Mouse (Mus musculus) lung, adult 18-20 months (tissue): ENCODE measurements around the gene Xpo1.
"Not testable (repeated sequence)": the region's sequence is repeated elsewhere in the genome, so short reads cannot be mapped to it uniquely, and the experiment has no call there.

Experiments used
- DNase-seq, 2 experiments: peaks; one replicate each; pipeline ENCODE4 v3.0.0; 2022; ENCODE audit warnings: mixed read lengths in 2 of 2

The Xpo1 gene

GRCm38 (mm10) chr11:23255427-23256193, at the start of gene Xpo1:
TSS of gene Xpo1 (plus strand) at chr11:23256041.
- DNase-seq = peak; percentile 99 to 100

- DNase-seq = peak in 1 of 2 experiments; percentile 12
These were observed 46.1 kb upstream of the Xpo1 start for GRCm38 (mm10) chr11:23209717-23210116.

GRCm38 (mm10) chr11:23210590-23211510, 45.0 kb upstream of the Xpo1 start:
- peak; percentile 55 to 63 for DNase-seq

- peak; percentile 9 to 13 for DNase-seq
These were observed 38.4 kb upstream of the Xpo1 start for GRCm38 (mm10) chr11:23217430-23217829.

- no peak for DNase-seq
These were observed 19.8 kb upstream of the Xpo1 start for GRCm38 (mm10) chr11:23236015-23236414.

- no peak for DNase-seq
These were observed 1.9 kb upstream of the Xpo1 start for GRCm38 (mm10) chr11:23253931-23254330.

- DNase-seq = no peak
These were observed 1.3 kb upstream of the Xpo1 start for GRCm38 (mm10) chr11:23254548-23254947.

GRCm38 (mm10) chr11:23255053-23255426, 801 bp upstream of the Xpo1 start:
- no peak for DNase-seq

GRCm38 (mm10) chr11:23256194-23256802, 457 bp downstream of the Xpo1 start:
- peak in 1 of 2 experiments; percentile 1 for DNase-seq

- DNase-seq = peak; percentile 83 to 87
These were observed 1.2 kb downstream of the Xpo1 start for GRCm38 (mm10) chr11:23256803-23257704.

- DNase-seq = no peak
These were observed 3.2 kb downstream of the Xpo1 start for GRCm38 (mm10) chr11:23259073-23259472.

- DNase-seq = no peak
These were observed 3.6 kb downstream of the Xpo1 start for GRCm38 (mm10) chr11:23259481-23259880.

- no peak for DNase-seq
These were observed 4.3 kb downstream of the Xpo1 start for GRCm38 (mm10) chr11:23260186-23260585.

GRCm38 (mm10) chr11:23261490-23261889, 5.6 kb downstream of the Xpo1 start:
- peak in 1 of 2 experiments; percentile 7 for DNase-seq

- no peak for DNase-seq
These were observed 9.1 kb downstream of the Xpo1 start for GRCm38 (mm10) chr11:23264949-23265348.

- DNase-seq = peak in 1 of 2 experiments; percentile 34
These were observed 16.2 kb downstream of the Xpo1 start for GRCm38 (mm10) chr11:23271770-23272724.

GRCm38 (mm10) chr11:23275780-23276179, 19.9 kb downstream of the Xpo1 start:
- no peak for DNase-seq

- DNase-seq = no peak
These were observed 28.6 kb downstream of the Xpo1 start for GRCm38 (mm10) chr11:23284469-23284868.

- DNase-seq = not testable (repeated sequence)
These were observed 33.0 kb downstream of the Xpo1 start for GRCm38 (mm10) chr11:23288866-23289265.

GRCm38 (mm10) chr11:23297379-23297778, 41.5 kb downstream of the Xpo1 start:
- DNase-seq = no peak

- DNase-seq = peak; percentile 71 to 74
These were observed 42.5 kb downstream of the Xpo1 start for GRCm38 (mm10) chr11:23298301-23298700.
